Mouse (Mus musculus) C2C12 (cell line): ENCODE results near the gene Senp1.

Experiments used
- CTCF ChIP-seq: IDR thresholded peaks from one replicate; pipeline ENCODE4 v1.5.1; 2011; ENCODE audit not compliant: control insufficient read depth, insufficient read depth, insufficient read length
- MAX ChIP-seq: IDR thresholded peaks from one replicate; pipeline ENCODE4 v1.6.1; 2011; ENCODE audit warnings: mild to moderate bottlenecking, control low read depth
- MYOG ChIP-seq: IDR thresholded peaks from one replicate; pipeline ENCODE4 v1.6.1; 2011; ENCODE audit not compliant: control insufficient read depth, insufficient read length; ENCODE audit errors: extremely low read depth

- TF ChIP-seq CTCF (no peak), MAX (no peak), MYOG (no peak)
Measured at GRCm38 (mm10) chr15:98068506-98068905, 25.0 kb downstream of the Senp1 start.
